Comparison of ENCODE assay signal across 13 mouse cellular contexts in the genomic region with DNA sequence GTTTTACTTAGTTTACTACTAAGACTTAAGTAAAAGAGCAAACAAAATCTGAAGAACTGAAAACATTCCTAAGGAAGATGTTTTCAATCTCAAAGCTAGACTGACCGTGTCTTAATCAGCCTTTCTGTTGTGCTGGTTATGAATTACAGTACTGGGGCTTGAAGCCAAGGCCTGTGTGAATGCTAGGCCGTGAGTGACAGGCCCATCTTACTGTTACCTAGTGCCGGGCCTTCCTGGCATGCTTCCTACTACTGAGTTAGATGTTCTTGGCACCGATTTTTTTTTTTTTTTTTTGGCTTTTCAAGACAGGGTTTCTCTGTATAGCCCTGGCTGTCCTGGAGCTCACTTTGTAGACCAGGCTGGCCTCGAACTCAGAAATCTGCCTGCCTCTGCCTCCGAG.
"Had no signal": no experiment of that assay in that cellular context is flagged by ENCODE, and none has a peak within 500 bp of the region (broad histone marks: within the 10 kb centered on the region; RNA-seq: fewer than 3 reads in every experiment).

No protein-coding gene starts in this region.

- H3K4me2 ChIP-seq: kidney, embryonic 15.5 days; limb, embryonic 13.5 days; midbrain, embryonic 12.5 days; neural tube, embryonic 13.5 days had no signal

- H3K4me3 ChIP-seq: kidney, embryonic 15.5 days; limb, embryonic 13.5 days; midbrain, embryonic 12.5 days; neural tube, embryonic 13.5 days had no signal

- H3K9ac ChIP-seq: kidney, embryonic 15.5 days; limb, embryonic 13.5 days; liver, embryonic 14.5 days; midbrain, embryonic 12.5 days; neural tube, embryonic 13.5 days had no signal

- H3K27me3 ChIP-seq: kidney, embryonic 15.5 days; limb, embryonic 13.5 days; midbrain, embryonic 12.5 days; neural tube, embryonic 13.5 days had no signal

- H3K9me3 ChIP-seq: kidney, embryonic 15.5 days; limb, embryonic 13.5 days; midbrain, embryonic 12.5 days; neural tube, embryonic 13.5 days had no signal

- DNase-seq: layer of hippocampus, adult 9-11 months; layer of hippocampus, postnatal 36 days; lung, adult 18-20 months; retina, postnatal 1 day; right cerebral cortex, postnatal 4 days; spleen, adult 18-20 months; thymus, adult 18-20 months; thymus, postnatal 25 days had no signal

- H3K4me1 ChIP-seq: kidney, embryonic 15.5 days; limb, embryonic 13.5 days; neural tube, embryonic 13.5 days had no signal

- H3K27ac ChIP-seq: kidney, embryonic 15.5 days; limb, embryonic 13.5 days; liver, embryonic 14.5 days; midbrain, embryonic 12.5 days; neural tube, embryonic 13.5 days had no signal
